Comparison of ENCODE assay signal across 22 mouse cellular contexts in genomic region chr12:107888646-107889045, GRCm38 (mm10).
A peak's percentile ranks its signal among the peaks of the same experiment; 100 is the strongest.
DNase-seq lines count a peak whose midpoint lies in the region; ATAC-seq and TF ChIP-seq lines count a peak whose summit lies in the region.
"Had no signal": no experiment of that assay in that cellular context is flagged by ENCODE, and none has a peak within 500 bp of the region (broad histone marks: within the 10 kb centered on the region; RNA-seq: fewer than 3 reads in every experiment).

No protein-coding gene starts in this region.

- ATAC-seq in forebrain, embryonic 11.5 days (replicated peaks; ENCODE audit: low FRiP score) = no peak
- ATAC-seq in forebrain, postnatal 0 days = no peak
- ATAC-seq in embryonic facial prominence, embryonic 13.5 days (ENCODE audit: insufficient number of reproducible peaks, insufficient read depth, low FRiP score, low TSS enrichment, low read depth) = no peak
- no peak for ATAC-seq in stomach, embryonic 16.5 days (ENCODE audit: insufficient read depth, low FRiP score)
- ATAC-seq: intestine, embryonic 16.5 days; midbrain, embryonic 16.5 days had no signal

- no peak overlapping the region for H3K4me2 ChIP-seq in forebrain, embryonic 11.5 days (ENCODE audit: low read depth, low read length, severe bottlenecking)
- H3K4me2 ChIP-seq in forebrain, postnatal 0 days (ENCODE audit: low read depth) = no peak overlapping the region
- no peak overlapping the region for H3K4me2 ChIP-seq in embryonic facial prominence, embryonic 13.5 days
- no peak overlapping the region for H3K4me2 ChIP-seq in stomach, embryonic 16.5 days (ENCODE audit: low read depth, low read length)
- H3K4me2 ChIP-seq: hindbrain, embryonic 14.5 days had no signal

- H3K36me3 ChIP-seq in forebrain, embryonic 11.5 days (ENCODE audit: control insufficient read depth, insufficient read depth, low read length) = no peaks in the 10 kb centered on the region
- no peaks in the 10 kb centered on the region for H3K36me3 ChIP-seq in forebrain, postnatal 0 days (ENCODE audit: insufficient read depth)
- H3K36me3 ChIP-seq in embryonic facial prominence, embryonic 13.5 days = no peaks in the 10 kb centered on the region
- H3K36me3 ChIP-seq in stomach, embryonic 16.5 days (ENCODE audit: control insufficient read depth, insufficient read depth, low read length) = no peaks in the 10 kb centered on the region

- H3K4me3 ChIP-seq in forebrain, embryonic 11.5 days (ENCODE audit: low read depth, low read length) = no peak overlapping the region
- no peak overlapping the region for H3K4me3 ChIP-seq in forebrain, postnatal 0 days (ENCODE audit: low read depth, low read length)
- H3K4me3 ChIP-seq in layer of hippocampus, adult 2 months = no peak overlapping the region
- H3K4me3 ChIP-seq in embryonic facial prominence, embryonic 13.5 days = no peak overlapping the region
- no peak overlapping the region for H3K4me3 ChIP-seq in stomach, embryonic 16.5 days (replicated peaks; ENCODE audit: low read length)
- H3K4me3 ChIP-seq: erythroblast, embryonic 14.5 days had no signal

- H3K27me3 ChIP-seq in forebrain, embryonic 11.5 days (ENCODE audit: control insufficient read depth, insufficient read depth, low read length) = no peaks in the 10 kb centered on the region
- H3K27me3 ChIP-seq in forebrain, postnatal 0 days (ENCODE audit: insufficient read depth, low read length) = no peaks in the 10 kb centered on the region
- H3K27me3 ChIP-seq in embryonic facial prominence, embryonic 13.5 days = no peaks in the 10 kb centered on the region
- no peaks in the 10 kb centered on the region for H3K27me3 ChIP-seq in stomach, embryonic 16.5 days (ENCODE audit: control insufficient read depth, insufficient read depth, low read length)
- H3K27me3 ChIP-seq: CH12.LX had no signal

- H3K27ac ChIP-seq in forebrain, embryonic 11.5 days (ENCODE audit: low read depth, low read length) = no peak overlapping the region
- H3K27ac ChIP-seq in forebrain, postnatal 0 days (ENCODE audit: low read depth, low read length) = no peak overlapping the region
- H3K27ac ChIP-seq in layer of hippocampus, adult 2 months = peak overlapping the region; percentile 18; the same call in 1 of the 2 replicates
- peak overlapping the region; percentile 35; the same call in 1 of the 2 replicates for H3K27ac ChIP-seq in embryonic facial prominence, embryonic 13.5 days
- H3K27ac ChIP-seq in stomach, embryonic 16.5 days (ENCODE audit: low read length) = peak overlapping the region; percentile 57
- H3K27ac ChIP-seq: hindbrain, embryonic 14.5 days had no signal

- no peaks in the 10 kb centered on the region for H3K9me3 ChIP-seq in forebrain, embryonic 11.5 days (ENCODE audit: control insufficient read depth, low read length)
- H3K9me3 ChIP-seq in forebrain, postnatal 0 days (ENCODE audit: low read length) = no peaks in the 10 kb centered on the region
- no peaks in the 10 kb centered on the region for H3K9me3 ChIP-seq in embryonic facial prominence, embryonic 13.5 days
- no peaks in the 10 kb centered on the region for H3K9me3 ChIP-seq in stomach, embryonic 16.5 days (replicated peaks; ENCODE audit: control insufficient read depth, low read length)

- peak; percentile 42 for DNase-seq in forebrain, embryonic 11.5 days (ENCODE audit: low spot score)
- DNase-seq in forebrain, postnatal 0 days = no peak
- no peak for DNase-seq in layer of hippocampus, adult 2 months (ENCODE audit: low spot score in 2 of 2)
- no peak for DNase-seq in layer of hippocampus, adult 9-10 months (ENCODE audit: low spot score)
- no peak for DNase-seq in adrenal gland, adult 18-20 months (ENCODE audit: low spot score in 2 of 2)
- no peak for DNase-seq in adrenal gland, postnatal 10 days
- DNase-seq: cerebellum, adult 11 months; embryo, embryonic 11 days; gastrocnemius, postnatal 36 days; heart, postnatal 14 days; kidney, postnatal 36 days; lung, adult 18-20 months; lung, postnatal 36 days; right cerebral cortex, postnatal 25 days; thymus, postnatal 14 days had no signal

- H3K9ac ChIP-seq in forebrain, embryonic 11.5 days (ENCODE audit: low read length) = no peak overlapping the region
- no peak overlapping the region for H3K9ac ChIP-seq in forebrain, postnatal 0 days
- no peak overlapping the region for H3K9ac ChIP-seq in embryonic facial prominence, embryonic 13.5 days
- no peak overlapping the region; the same call in 1 of the 2 replicates for H3K9ac ChIP-seq in stomach, embryonic 16.5 days (ENCODE audit: low read length)
- H3K9ac ChIP-seq: hindbrain, embryonic 14.5 days had no signal

- H3K4me1 ChIP-seq in forebrain, embryonic 11.5 days (replicated peaks; ENCODE audit: control insufficient read depth, insufficient read depth, low read length) = peaks cover 4% of the 10 kb centered on the region; the same call in 1 of the 2 replicates
- no peaks in the 10 kb centered on the region for H3K4me1 ChIP-seq in forebrain, postnatal 0 days (ENCODE audit: insufficient read depth)
- H3K4me1 ChIP-seq in embryonic facial prominence, embryonic 13.5 days = peaks cover 49% of the 10 kb centered on the region
- H3K4me1 ChIP-seq in stomach, embryonic 16.5 days (ENCODE audit: control insufficient read depth, insufficient read depth, low read length) = peaks cover 24% of the 10 kb centered on the region; the same call in 1 of the 2 replicates

- WGBS in forebrain, embryonic 11.5 days = 28% methylated on average over 5 of the region's 5 CpGs
- 23% methylated on average over 5 of the region's 5 CpGs for WGBS in forebrain, postnatal 0 days
- 43% methylated on average over 5 of the region's 5 CpGs for WGBS in embryonic facial prominence, embryonic 13.5 days
- 36% methylated on average over 5 of the region's 5 CpGs for WGBS in stomach, embryonic 16.5 days

- TF ChIP-seq CTCF in forebrain, postnatal 0 days (IDR thresholded peaks at IDR 0.05; ENCODE audit: low read depth) = no peak
- TF ChIP-seq CTCF in layer of hippocampus, adult 2 months (conservative IDR thresholded peaks at IDR 0.05) = no peak

Comparison
In these comparisons a context has a peak if more than half of its experiments do, and no peak if none do; other contexts are left out.
1. H3K27ac ChIP-seq: peak in layer of hippocampus, adult 2 months (single experiment), embryonic facial prominence, embryonic 13.5 days (single experiment) and stomach, embryonic 16.5 days (single experiment); none in forebrain, embryonic 11.5 days (single experiment) and forebrain, postnatal 0 days (single experiment).